Mouse (Mus musculus) CH12.LX (cell line): ENCODE measurements around the gene Fam13c. TPM values are rescaled to one million over a fixed set of nuclear protein-coding genes. Genes with fewer than 3 reads are reported as not detected.

Source experiments
- DNase-seq: peaks from one replicate; pipeline ENCODE4 v3.0.0-alpha.2; 2013; ENCODE audit errors: extremely low read depth
- H3K27ac ChIP-seq: 2 replicates; pipeline ENCODE4 v1.5.1; 2012; ENCODE audit warnings: low read depth, mild to moderate bottlenecking, control low read depth, moderate library complexity; ENCODE audit not compliant: insufficient read depth
- H3K27me3 ChIP-seq: replicated peaks from 2 replicates; pipeline ENCODE3; 2012; ENCODE audit warnings: inconsistent platforms
- H3K36me3 ChIP-seq, 2 experiments: replicated peaks in 1 of 2; 2 replicates each; pipeline versions ENCODE3 to v1.6.1; 2012; ENCODE audit warnings: inconsistent platforms in 1 of 2, low read length in 1 of 2, mild to moderate bottlenecking in 1 of 2, mixed read lengths in 1 of 2, moderate library complexity in 1 of 2; ENCODE audit not compliant: control insufficient read depth in 1 of 2, insufficient read depth in 1 of 2
- H3K4me1 ChIP-seq, 2 experiments: 2 replicates each; pipeline ENCODE4 v1.6.1; 2012; ENCODE audit warnings: inconsistent platforms in 1 of 2, moderate library complexity in 1 of 2; ENCODE audit not compliant: insufficient read depth in 2 of 2, control insufficient read depth in 1 of 2
- H3K4me2 ChIP-seq: 2 replicates; pipeline ENCODE4 v1.6.1; 2012; ENCODE audit warnings: low read depth, mild to moderate bottlenecking, control low read depth; ENCODE audit not compliant: poor library complexity, insufficient read depth, severe bottlenecking
- H3K4me3 ChIP-seq, 3 experiments: fragments of 150-350 bp in 1 of 3; sonication (generic) in 1 of 3; replicated peaks in 1 of 3; 2 replicates each; pipeline versions ENCODE3 to v1.5.1; 2011 to 2012; ENCODE audit warnings: low read depth in 2 of 3, low read length in 2 of 3, mild to moderate bottlenecking in 2 of 3, moderate library complexity in 2 of 3, control low read depth in 1 of 3, improper control_type of control experiment in 1 of 3, inconsistent platforms in 1 of 3, mixed read lengths in 1 of 3; ENCODE audit not compliant: poor library complexity in 1 of 3
- H3K79me2 ChIP-seq: replicated peaks from 2 replicates; pipeline ENCODE4 v1.6.1; 2012; ENCODE audit warnings: mild to moderate bottlenecking, moderate library complexity; ENCODE audit not compliant: control insufficient read depth, poor library complexity, insufficient read depth, severe bottlenecking; ENCODE audit errors: extremely low read depth
- H3K9ac ChIP-seq: 2 replicates; pipeline ENCODE4 v1.6.1; 2012; ENCODE audit warnings: low read depth, mild to moderate bottlenecking, control low read depth, moderate library complexity; ENCODE audit not compliant: insufficient read depth
- H3K9me3 ChIP-seq: replicated peaks from 2 replicates; pipeline ENCODE3; 2012; ENCODE audit warnings: low read length, inconsistent platforms, mixed read lengths
- BHLHE40 ChIP-seq: IDR thresholded peaks from 2 replicates; pipeline ENCODE4 v1.6.1; 2011; ENCODE audit warnings: mild to moderate bottlenecking, low read depth, low read length, improper control_type of control experiment
- CHD2 ChIP-seq: IDR thresholded peaks from 2 replicates; pipeline ENCODE4 v1.6.1; 2011; ENCODE audit warnings: low read length, improper control_type of control experiment
- CTCF ChIP-seq, 2 experiments: IDR thresholded peaks in 1 of 2; conservative IDR thresholded peaks in 1 of 2; 2 replicates each; pipeline ENCODE4 v1.5.1; 2011 to 2012; ENCODE audit warnings: low read depth in 2 of 2, low read length in 2 of 2, improper control_type of control experiment in 1 of 2, inconsistent platforms in 1 of 2, mild to moderate bottlenecking in 1 of 2, moderate library complexity in 1 of 2
- E2F4 ChIP-seq: IDR thresholded peaks from 2 replicates; pipeline ENCODE4 v1.6.1; 2011; ENCODE audit warnings: low read depth, low read length, improper control_type of control experiment; ENCODE audit not compliant: insufficient replicate concordance
- ELF1 ChIP-seq: IDR thresholded peaks from 2 replicates; pipeline ENCODE4 v1.6.1; 2014; ENCODE audit warnings: low read depth, mild to moderate bottlenecking, inconsistent platforms, low read length, improper control_type of control experiment
- EP300 ChIP-seq: IDR thresholded peaks from 2 replicates; pipeline ENCODE4 v1.6.1; 2011; ENCODE audit warnings: low read length, improper control_type of control experiment
- ETS1 ChIP-seq: conservative IDR thresholded peaks from 2 replicates; pipeline ENCODE4 v1.6.1; 2012; ENCODE audit warnings: low read depth, mild to moderate bottlenecking, inconsistent platforms, low read length, improper control_type of control experiment, moderate library complexity
- HCFC1 ChIP-seq: IDR thresholded peaks from 2 replicates; pipeline ENCODE4 v1.6.1; 2012; ENCODE audit warnings: low read depth, mild to moderate bottlenecking, inconsistent platforms, low read length, improper control_type of control experiment
- IRF4 ChIP-seq: IDR thresholded peaks from 2 replicates; pipeline ENCODE4 v1.6.1; 2014; ENCODE audit warnings: low read depth, mild to moderate bottlenecking, inconsistent platforms, low read length, improper control_type of control experiment
- JUN ChIP-seq: IDR thresholded peaks from 2 replicates; pipeline ENCODE4 v1.6.1; 2011; ENCODE audit warnings: low read depth, mild to moderate bottlenecking, low read length, improper control_type of control experiment, moderate library complexity; ENCODE audit not compliant: insufficient read depth
- JUND ChIP-seq: conservative IDR thresholded peaks from 2 replicates; pipeline ENCODE4 v1.6.1; 2011; ENCODE audit warnings: low read depth, low read length, improper control_type of control experiment
- MAZ ChIP-seq: IDR thresholded peaks from 2 replicates; pipeline ENCODE4 v1.6.1; 2012; ENCODE audit warnings: low read depth, mild to moderate bottlenecking, inconsistent platforms, low read length, improper control_type of control experiment, moderate library complexity
- MEF2A ChIP-seq: IDR thresholded peaks from 2 replicates; pipeline ENCODE4 v1.6.1; 2014; ENCODE audit warnings: low read depth, mild to moderate bottlenecking, inconsistent platforms, low read length, improper control_type of control experiment, borderline replicate concordance
- MXI1 ChIP-seq: IDR thresholded peaks from 2 replicates; pipeline ENCODE4 v1.6.1; 2011; ENCODE audit warnings: mild to moderate bottlenecking, low read depth, low read length, improper control_type of control experiment
- MYC ChIP-seq: IDR thresholded peaks from 2 replicates; pipeline ENCODE4 v1.6.1; 2011; ENCODE audit warnings: low read depth, mild to moderate bottlenecking, improper control_type of control experiment, low read length
- NELFE ChIP-seq: IDR thresholded peaks from 2 replicates; pipeline ENCODE4 v1.6.1; 2011; ENCODE audit warnings: low read depth, low read length, improper control_type of control experiment
- PAX5 ChIP-seq: IDR thresholded peaks from 2 replicates; pipeline ENCODE4 v1.6.1; 2012; ENCODE audit warnings: low read length, inconsistent platforms, mixed read lengths
- POLR2A ChIP-seq: IDR thresholded peaks from 2 replicates; pipeline ENCODE4 v1.6.1; 2011; ENCODE audit warnings: low read depth, mild to moderate bottlenecking, improper control_type of control experiment, low read length
- POLR2AphosphoS2 ChIP-seq: IDR thresholded peaks from 2 replicates; pipeline ENCODE4 v1.6.1; 2011; ENCODE audit warnings: low read depth, low read length, improper control_type of control experiment
- RAD21 ChIP-seq: IDR thresholded peaks from 2 replicates; pipeline ENCODE4 v1.6.1; 2011; ENCODE audit warnings: low read depth, mild to moderate bottlenecking, low read length, improper control_type of control experiment, moderate library complexity
- RCOR1 ChIP-seq: conservative IDR thresholded peaks from 2 replicates; pipeline ENCODE4 v1.6.1; 2012; ENCODE audit warnings: low read depth, mild to moderate bottlenecking, inconsistent platforms, low read length, improper control_type of control experiment
- SMC3 ChIP-seq: IDR thresholded peaks from 2 replicates; pipeline ENCODE4 v1.6.1; 2011; ENCODE audit warnings: low read depth, low read length, improper control_type of control experiment
- TBP ChIP-seq: conservative IDR thresholded peaks from 2 replicates; pipeline ENCODE4 v1.6.1; 2011; ENCODE audit warnings: low read depth, low read length, improper control_type of control experiment
- USF1 ChIP-seq: IDR thresholded peaks from 2 replicates; pipeline ENCODE4 v1.6.1; 2014; ENCODE audit warnings: low read depth, mild to moderate bottlenecking, inconsistent platforms, low read length, improper control_type of control experiment
- USF2 ChIP-seq: conservative IDR thresholded peaks from 2 replicates; pipeline ENCODE4 v1.6.1; 2011; ENCODE audit warnings: low read depth, low read length, improper control_type of control experiment
- ZC3H11A ChIP-seq: IDR thresholded peaks from 2 replicates; pipeline ENCODE4 v1.6.1; 2012; ENCODE audit warnings: low read depth, mild to moderate bottlenecking, inconsistent platforms, low read length, improper control_type of control experiment
- ZKSCAN1 ChIP-seq: IDR thresholded peaks from 2 replicates; pipeline ENCODE4 v1.6.1; 2012; ENCODE audit warnings: low read depth, inconsistent platforms, low read length, improper control_type of control experiment, borderline replicate concordance
- ZMIZ1 ChIP-seq: IDR thresholded peaks from 2 replicates; pipeline ENCODE4 v1.6.1; 2012; ENCODE audit warnings: low read depth, mild to moderate bottlenecking, inconsistent platforms, low read length, improper control_type of control experiment
- ZNF384 ChIP-seq: IDR thresholded peaks from 2 replicates; pipeline ENCODE4 v1.6.1; 2012; ENCODE audit warnings: low read depth, low read length, improper control_type of control experiment, inconsistent platforms
- dilution Hi-C: fragments of 300-500 bp; cut with MboI; formaldehyde crosslinking; loops from 2 replicates; pipeline ENCODE4 v1.14.3; 2020; ENCODE audit warnings: low sequenced_read_pairs; ENCODE audit not compliant: extremely low pct_unique_long_range_greater_than_20kb, extremely low pct_ligation_motif_present
- in situ Hi-C: fragments of 300-500 bp; cut with MboI; formaldehyde crosslinking; loops from 3 replicates; pipeline ENCODE4 v1.14.3; 2019; ENCODE audit warnings: low sequenced_read_pairs, low pct_ligation_motif_present, low pct_unique_long_range_greater_than_20kb, mixed read lengths
- polyA plus RNA-seq: library from polyadenylated mRNA; unstranded; fragments of >175 nt; gene quantifications from 2 replicates; pipeline ENCODE4 v1.2.1, GENCODE M21; 2012; ENCODE audit warnings: low read depth; ENCODE audit not compliant: insufficient read length
- total RNA-seq, 2 experiments: library from RNA; depleted of rRNA; stranded (reverse); fragments of 300-350 nt in 1 of 2; fragments of >200 nt in 1 of 2; gene quantifications; 2 replicates each; pipeline ENCODE4 v1.2.3; 2012 to 2014

Fam13c gene
- total and polyA plus RNA-seq, 3 experiments: not detected

DNA sequence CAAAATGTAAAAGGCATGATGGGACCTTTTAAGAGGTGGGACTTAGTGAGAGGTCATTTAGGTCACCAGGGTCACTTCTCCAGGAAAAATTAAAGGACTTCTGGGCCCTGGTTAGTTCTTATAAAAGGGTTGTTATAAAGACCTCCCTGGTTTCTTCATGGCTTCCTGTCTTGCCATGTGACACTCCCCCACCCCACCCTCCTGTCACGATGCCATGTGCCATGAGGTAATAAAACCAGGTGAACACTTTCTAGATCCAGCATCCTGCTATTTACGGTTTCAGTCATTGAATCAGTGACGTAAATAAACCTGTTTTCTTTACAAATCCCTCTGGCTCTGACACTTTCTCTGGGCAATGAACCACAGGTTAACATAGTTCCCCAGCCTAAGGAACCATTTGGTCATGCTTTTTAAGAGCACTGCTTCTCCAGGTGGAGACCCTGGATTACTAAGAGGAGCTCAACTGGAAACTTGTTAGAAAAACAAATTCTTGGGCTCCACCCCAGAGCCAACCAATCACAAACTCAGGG is 146.7 kb downstream of the Fam13c start:
- in situ Hi-C loops (no loop called here), dilution Hi-C loops (no loop called here)
- no peak for DNase-seq
- Histone ChIP-seq H3K4me2 (no peak overlapping the region), H3K27ac (no peak overlapping the region), H3K79me2 (no peaks in the 10 kb centered on the region), H3K9ac (no peak overlapping the region), H3K27me3 (no peaks in the 10 kb centered on the region), H3K4me1 (no peaks in the 10 kb centered on the region), H3K36me3 (no peaks in the 10 kb centered on the region), H3K4me3 (no peak overlapping the region), H3K9me3 (peaks cover 29% of the 10 kb centered on the region)
- TF ChIP-seq USF2 (no peak), EP300 (no peak), RCOR1 (no peak), HCFC1 (no peak), ZKSCAN1 (no peak), USF1 (no peak), POLR2A (no peak), RAD21 (no peak), JUND (no peak), MAZ (no peak), MEF2A (no peak), ZC3H11A (no peak), MXI1 (no peak), POLR2AphosphoS2 (no peak), ZMIZ1 (no peak), NELFE (no peak), ETS1 (no peak)

DNA sequence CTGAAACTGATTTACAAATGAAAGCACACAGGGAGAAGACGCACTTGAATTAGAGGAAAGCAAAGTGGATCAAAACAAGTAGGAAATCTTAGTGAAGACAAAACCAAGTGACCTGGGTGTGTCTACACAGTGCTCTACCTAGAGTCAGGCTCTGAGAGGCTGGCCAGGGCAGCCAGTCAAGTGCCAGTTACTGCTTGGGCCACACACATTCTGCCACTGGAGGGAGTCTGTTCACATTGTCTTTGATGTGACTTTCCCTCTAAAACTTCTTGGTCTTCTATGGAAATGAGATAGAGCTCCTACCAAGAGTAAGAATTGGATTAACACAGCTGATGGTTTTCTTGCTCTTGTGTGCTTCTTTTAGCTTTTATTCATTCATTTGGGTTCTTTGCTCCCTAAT is 153.7 kb downstream of the Fam13c start:
- Histone ChIP-seq H3K9me3 (peaks cover 39% of the 10 kb centered on the region), H3K79me2 (no peaks in the 10 kb centered on the region), H3K36me3 (no peaks in the 10 kb centered on the region), H3K4me2 (no peak overlapping the region), H3K27me3 (no peaks in the 10 kb centered on the region)
- in situ Hi-C loops: no loop called here
- DNase-seq: no peak
- TF ChIP-seq HCFC1: no peak
- no peak for TF ChIP-seq ZNF384
- TF ChIP-seq JUND: no peak
- no peak for TF ChIP-seq IRF4
- no peak for TF ChIP-seq PAX5
- TF ChIP-seq USF1: no peak
- no peak for TF ChIP-seq CHD2
- TF ChIP-seq CTCF (conservative IDR thresholded peaks at IDR 0.05 in 1 of 2, IDR thresholded peaks at IDR 0.05 in 1 of 2; ENCODE audit: low read depth in 2 of 2, low read length in 2 of 2): no peak
- TF ChIP-seq TBP: no peak
- no peak for TF ChIP-seq BHLHE40
- no peak for TF ChIP-seq USF2
- TF ChIP-seq E2F4: no peak
- TF ChIP-seq JUN: no peak
- no peak for TF ChIP-seq ZMIZ1
- no peak for TF ChIP-seq EP300
- TF ChIP-seq MEF2A: no peak
- no peak for TF ChIP-seq SMC3
- no peak for TF ChIP-seq ELF1
- TF ChIP-seq MYC: no peak
- no peak for TF ChIP-seq ETS1
- TF ChIP-seq, all 38 proteins: peak for 0
- no peak overlapping the region for H3K9ac ChIP-seq
- no peak overlapping the region for H3K27ac ChIP-seq
- dilution Hi-C loops: no loop called here
- H3K4me1 ChIP-seq: no peaks in the 10 kb centered on the region
- H3K4me3 ChIP-seq: no peak overlapping the region
